Mouse (Mus musculus) cortical plate, adult 2 months (tissue): ENCODE data around the gene Sec24b. TPM values are rescaled to one million over a fixed set of nuclear protein-coding genes. Genes with fewer than 3 reads are reported as not detected.

Experiments used
- H3K27ac ChIP-seq: fragments of 200-500 bp; 2 replicates; pipeline ENCODE4 v1.5.1; 2012; ENCODE audit warnings: low read length, control low read depth, inconsistent platforms; ENCODE audit not compliant: insufficient read depth
- H3K4me1 ChIP-seq: fragments of 200-500 bp; 2 replicates; pipeline ENCODE4 v1.6.1; 2011; ENCODE audit warnings: low read length; ENCODE audit not compliant: control insufficient read depth, insufficient read depth
- H3K4me3 ChIP-seq: fragments of 200-500 bp; 2 replicates; pipeline ENCODE4 v1.5.1; 2011; ENCODE audit warnings: mild to moderate bottlenecking, low read length, control low read depth; ENCODE audit not compliant: insufficient read depth
- CTCF ChIP-seq: fragments of 200-500 bp; IDR thresholded peaks from 2 replicates; pipeline ENCODE4 v1.5.1; 2011; ENCODE audit warnings: mild to moderate bottlenecking, control low read depth, low read length; ENCODE audit not compliant: insufficient read depth; ENCODE audit errors: extremely low read depth
- POLR2A ChIP-seq: fragments of 200-500 bp; IDR thresholded peaks from 2 replicates; pipeline ENCODE4 v1.6.1; 2011; ENCODE audit warnings: mild to moderate bottlenecking, low read length, control low read depth; ENCODE audit not compliant: insufficient read depth; ENCODE audit errors: extremely low read depth
- polyA plus RNA-seq: library from polyadenylated mRNA; depleted of rRNA; stranded (reverse); fragments of >200 nt; gene quantifications from 2 replicates; pipeline ENCODE4 v1.2.3, GENCODE M21; 2012

Sec24b gene
- polyA plus RNA-seq, 1 experiment, result 53.8 TPM

DNA sequence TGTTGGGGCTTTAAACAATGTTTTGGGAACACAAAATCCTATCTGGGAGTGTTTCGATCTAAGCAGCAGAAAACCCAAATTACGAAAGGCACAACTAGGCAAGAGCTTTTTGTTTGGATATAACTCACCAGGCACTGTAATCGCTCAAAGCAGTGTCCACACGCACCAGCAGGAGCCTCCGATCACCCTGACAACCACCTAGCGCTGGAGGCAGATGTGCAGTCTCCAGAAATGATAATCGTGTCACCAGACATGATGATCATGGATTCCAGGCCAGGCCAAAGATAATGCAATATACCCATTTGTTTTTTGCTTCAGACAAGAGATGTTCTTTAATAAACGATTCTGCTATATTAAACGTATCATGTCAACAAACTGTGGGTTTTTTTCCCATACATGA, 93.5 kb downstream of the Sec24b start:
- TF ChIP-seq CTCF (no peak), POLR2A (no peak)
- Histone ChIP-seq H3K4me3 (no peak overlapping the region), H3K4me1 (no peaks in the 10 kb centered on the region), H3K27ac (no peak overlapping the region)

DNA sequence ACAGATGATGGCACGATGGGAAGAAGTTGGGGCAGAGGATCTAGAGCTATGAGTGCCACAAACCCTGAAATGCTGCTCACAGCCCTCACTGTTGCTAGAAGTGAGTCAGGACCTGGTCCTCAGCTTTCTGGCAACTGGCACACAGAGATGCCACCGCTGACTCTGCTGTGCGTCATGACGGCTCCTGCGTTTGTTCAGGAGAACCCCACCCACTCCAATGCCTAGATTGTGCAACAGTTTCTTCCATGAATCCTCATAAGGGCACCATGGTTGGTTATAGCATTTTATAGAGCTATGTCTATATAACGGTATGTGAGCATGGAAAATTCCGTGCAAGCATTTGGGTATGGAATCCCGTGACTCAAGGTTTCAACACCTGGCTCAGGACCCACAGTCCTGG, 96.7 kb downstream of the Sec24b start:
- H3K4me1 ChIP-seq, result no peaks in the 10 kb centered on the region
- H3K4me3 ChIP-seq, result no peak overlapping the region
- TF ChIP-seq CTCF (no peak), POLR2A (no peak)
- H3K27ac ChIP-seq, result no peak overlapping the region

DNA sequence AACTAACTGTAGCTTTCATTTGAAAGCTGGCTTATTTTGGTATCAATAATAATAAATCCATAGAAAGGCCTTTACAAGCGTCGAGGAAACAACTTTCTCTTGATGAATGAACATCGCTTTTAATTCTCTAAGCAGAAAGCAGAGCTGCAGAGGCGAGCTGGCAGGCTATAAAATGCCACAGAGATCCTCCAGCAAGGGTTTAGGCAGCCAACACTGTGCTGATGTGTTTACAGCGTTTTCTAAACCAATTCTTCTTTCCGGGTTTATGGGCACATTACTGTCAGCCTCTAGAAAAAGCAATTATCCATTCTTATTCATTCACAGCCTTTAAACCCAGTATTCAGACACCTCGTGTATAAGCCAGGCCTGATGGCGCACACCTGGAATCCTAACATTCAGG, 98.8 kb downstream of the Sec24b start:
- TF ChIP-seq POLR2A (no peak), CTCF (no peak)
- Histone ChIP-seq H3K27ac (no peak overlapping the region), H3K4me1 (no peaks in the 10 kb centered on the region), H3K4me3 (no peak overlapping the region)

DNA sequence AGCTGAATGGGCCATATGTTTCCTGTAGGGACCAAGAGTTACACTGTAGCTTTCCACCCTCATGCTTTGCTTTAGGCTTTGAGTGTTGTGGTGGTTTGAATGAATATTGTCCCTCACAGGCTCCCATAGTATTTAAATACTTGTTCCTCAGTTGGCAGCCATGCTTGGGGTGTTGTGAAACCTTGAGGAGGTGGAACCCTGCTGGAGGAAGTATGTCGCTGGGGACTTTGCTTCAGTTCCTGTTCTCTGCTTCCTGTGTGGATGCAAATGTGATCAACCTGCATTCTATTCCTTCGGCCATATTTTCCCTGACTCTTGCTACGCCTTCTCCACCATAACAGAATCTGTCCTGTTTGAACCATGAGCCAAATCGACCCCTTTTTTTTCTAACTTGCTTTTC, 108.1 kb downstream of the Sec24b start:
- TF ChIP-seq CTCF, result no peak
- no peak for TF ChIP-seq POLR2A
- Histone ChIP-seq H3K4me3 (no peak overlapping the region), H3K27ac (no peak overlapping the region), H3K4me1 (no peaks in the 10 kb centered on the region)

DNA sequence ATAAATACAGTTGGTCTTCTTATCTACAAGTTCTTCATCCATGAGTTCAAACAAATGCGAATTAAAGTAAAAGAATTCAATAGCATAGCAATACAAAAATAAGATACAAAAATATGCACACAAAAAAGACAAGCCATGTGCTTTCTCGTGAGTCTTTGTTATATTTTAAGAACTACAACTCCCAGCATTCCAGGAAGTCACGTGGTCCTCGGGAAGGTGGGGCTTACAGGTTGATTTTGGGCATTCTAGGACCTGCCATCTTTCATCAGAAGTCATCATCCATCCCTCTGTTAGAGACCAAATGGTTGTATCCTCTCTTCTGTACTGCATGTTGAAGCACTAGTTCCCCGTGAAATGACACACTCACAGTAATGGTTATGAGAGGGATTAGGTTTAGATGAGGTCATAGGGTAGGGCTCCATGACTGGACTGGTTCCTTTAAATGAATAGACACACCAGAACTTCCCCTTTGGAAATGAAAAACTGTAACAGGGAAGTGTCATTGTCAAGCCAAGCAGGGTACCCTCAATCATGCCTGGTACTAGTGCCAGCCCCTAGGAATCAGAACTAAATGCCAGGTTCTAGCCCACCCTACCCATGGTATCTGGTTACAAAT, 112.1 kb downstream of the Sec24b start:
- Histone ChIP-seq H3K4me3 (no peak overlapping the region), H3K27ac (no peak overlapping the region), H3K4me1 (no peaks in the 10 kb centered on the region)
- TF ChIP-seq CTCF (no peak), POLR2A (no peak)

DNA sequence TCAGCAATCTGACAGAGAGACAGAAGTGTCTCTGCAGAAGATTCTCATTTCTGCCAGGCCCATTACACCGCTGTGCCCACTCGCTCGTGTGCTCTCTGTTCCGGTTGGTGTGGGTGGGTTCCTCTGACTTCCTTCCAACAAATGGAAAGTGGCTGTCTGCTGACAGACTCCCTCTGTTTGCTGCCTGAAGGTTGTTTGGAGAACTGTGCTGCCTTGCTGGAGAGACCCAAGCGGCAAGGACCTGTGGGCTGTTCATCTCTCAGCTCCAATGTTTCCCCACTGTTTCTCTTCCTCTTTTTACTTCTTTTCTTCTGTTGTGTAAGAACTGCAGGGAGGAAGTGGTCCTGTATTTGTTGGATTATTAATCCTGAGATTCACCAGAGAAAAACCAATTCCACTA, 113.0 kb downstream of the Sec24b start:
- Histone ChIP-seq H3K27ac (no peak overlapping the region), H3K4me1 (no peaks in the 10 kb centered on the region), H3K4me3 (no peak overlapping the region)
- TF ChIP-seq CTCF (no peak), POLR2A (no peak)

DNA sequence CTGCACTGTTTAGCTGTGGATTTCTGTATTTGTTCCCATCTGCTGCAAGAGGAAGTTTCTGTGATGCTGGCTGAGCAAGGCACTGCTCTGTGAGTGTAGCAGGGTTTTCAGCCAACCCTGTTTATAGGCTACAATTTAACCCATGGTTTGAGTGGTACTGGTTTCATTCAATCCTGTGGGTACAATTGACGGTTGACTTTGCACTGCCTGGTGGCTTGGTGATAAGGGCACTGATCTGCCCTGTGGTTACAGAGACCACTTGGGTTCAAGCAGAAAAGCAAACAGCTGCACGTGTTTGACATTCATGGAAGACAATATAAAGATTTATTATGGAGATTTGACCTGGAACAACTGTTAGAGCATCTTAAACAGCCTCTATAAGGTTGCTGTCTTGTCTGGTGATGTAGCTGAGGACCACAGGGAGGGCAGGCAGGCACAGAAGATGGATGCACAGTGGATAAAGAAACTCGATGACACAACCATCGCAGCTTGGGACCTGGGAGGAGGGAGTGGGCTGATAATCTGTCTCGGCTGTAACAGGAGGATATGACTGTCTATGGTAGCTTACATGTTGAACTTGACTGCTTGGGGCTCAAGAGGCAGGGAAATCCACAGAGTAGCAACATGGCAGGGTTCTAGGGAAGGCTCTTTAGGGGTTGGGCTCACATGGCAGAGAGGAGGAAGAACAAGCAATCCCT, 115.0 kb downstream of the Sec24b start:
- H3K4me1 ChIP-seq, result no peaks in the 10 kb centered on the region
- H3K4me3 ChIP-seq, result no peak overlapping the region
- TF ChIP-seq POLR2A, result no peak
- TF ChIP-seq CTCF, result no peak
- no peak overlapping the region for H3K27ac ChIP-seq

DNA sequence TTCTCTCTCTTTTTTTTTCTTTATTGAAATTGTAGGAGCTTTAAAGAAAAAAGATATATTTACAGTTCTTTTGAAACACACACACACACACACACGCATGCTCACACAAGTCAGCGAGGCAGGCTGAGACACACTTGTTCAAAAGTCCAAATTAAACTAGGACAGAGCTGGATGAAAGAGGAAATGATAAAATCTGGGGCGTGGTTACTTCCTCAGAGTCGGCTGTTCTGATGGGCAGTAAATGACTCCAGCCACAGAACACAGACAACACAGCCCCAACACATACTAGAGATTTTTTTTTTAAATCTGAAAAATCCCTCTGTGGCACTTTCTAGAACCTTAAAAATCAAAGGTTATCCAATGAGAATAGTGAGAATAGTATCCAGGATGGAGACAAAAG, 117.5 kb downstream of the Sec24b start:
- TF ChIP-seq CTCF (no peak), POLR2A (no peak)
- Histone ChIP-seq H3K4me3 (no peak overlapping the region), H3K4me1 (no peaks in the 10 kb centered on the region; the same call in 1 of the 2 replicates), H3K27ac (no peak overlapping the region)

DNA sequence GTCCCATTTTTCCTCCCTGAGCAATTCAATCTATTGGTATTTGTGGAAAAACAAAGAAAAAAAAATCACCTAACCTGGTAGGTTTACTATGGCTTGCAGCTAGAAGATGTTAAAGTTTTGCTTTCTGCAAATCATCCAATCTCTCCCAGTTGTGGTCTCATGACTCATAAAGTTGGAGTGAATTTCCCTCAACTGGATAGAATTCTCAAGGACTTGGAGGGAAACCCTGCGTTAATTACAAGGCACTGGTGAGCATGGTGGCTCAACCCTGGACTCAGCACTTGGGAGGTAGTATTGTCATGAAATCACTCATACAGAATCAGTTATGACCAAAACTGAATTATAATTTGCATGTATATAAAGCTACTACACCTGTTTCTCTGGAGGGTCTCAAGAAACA, 120.1 kb downstream of the Sec24b start:
- H3K4me1 ChIP-seq, result no peaks in the 10 kb centered on the region; the same call in 1 of the 2 replicates
- H3K4me3 ChIP-seq, result no peak overlapping the region
- TF ChIP-seq CTCF, result no peak
- TF ChIP-seq POLR2A, result no peak
- H3K27ac ChIP-seq, result no peak overlapping the region

DNA sequence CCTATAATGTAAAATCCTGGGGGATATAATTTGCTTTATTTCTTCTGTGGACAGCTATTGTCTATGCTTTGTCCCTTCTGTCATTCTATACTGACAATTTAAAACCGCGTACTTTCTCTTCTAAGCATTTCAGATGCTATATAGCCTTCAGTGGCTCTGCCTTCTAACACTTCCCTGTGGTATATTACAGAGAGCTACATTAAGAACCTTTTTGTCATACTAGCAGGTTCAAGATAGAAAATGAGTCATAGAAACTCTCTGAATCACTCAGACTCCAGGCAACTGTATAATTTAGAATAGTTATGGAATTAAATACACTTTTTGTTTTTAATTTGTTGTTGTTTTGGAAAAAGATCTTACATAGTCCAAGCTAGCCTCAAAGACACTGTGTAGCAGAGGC, 120.6 kb downstream of the Sec24b start:
- H3K27ac ChIP-seq, result no peak overlapping the region

More for the DNA sequence above, 120.6 kb downstream of the Sec24b start:
- no peak overlapping the region for H3K4me3 ChIP-seq
- TF ChIP-seq POLR2A (no peak), CTCF (no peak)
- no peaks in the 10 kb centered on the region; the same call in 1 of the 2 replicates for H3K4me1 ChIP-seq
